Mouse (Mus musculus): ENCODE data around the gene Snrnp70. TPM values are rescaled to one million over a fixed set of nuclear protein-coding genes. Genes with fewer than 3 reads are reported as not detected.

Gene Snrnp70
- total RNA-seq, 1 experiment from 2014 or later: 502 TPM

Other genes with a start within 250 kb of the Snrnp70 start
- 33.4 and 38.5 TPM in 2 replicates for gene Pih1d1, start 241.4 kb downstream of the Snrnp70 start, total RNA-seq (2017)
- 38.3 and 39.7 TPM in 2 replicates for gene Aldh16a1, start 241.2 kb downstream of the Snrnp70 start, total RNA-seq (2017)
- not detected in 2 replicates for gene Slc17a7, start 231.8 kb downstream of the Snrnp70 start, total RNA-seq (2017)
- not detected in 2 replicates for gene Gfy, start 216.2 kb downstream of the Snrnp70 start, total RNA-seq (2017)
- gene Pth2, start 214.7 kb downstream of the Snrnp70 start, total RNA-seq (2017): not detected in 2 replicates
- gene Ccdc155, start 190.8 kb downstream of the Snrnp70 start, total RNA-seq (2017): 0.25 and 0.35 TPM in 2 replicates
- 1.6 and 2.8 TPM in 2 replicates for gene Dkkl1, start 183.6 kb downstream of the Snrnp70 start, total RNA-seq (2017)
- not detected in 2 replicates for gene Tead2, start 180.0 kb downstream of the Snrnp70 start, total RNA-seq (2017)
- gene Cd37, start 156.6 kb downstream of the Snrnp70 start, total RNA-seq (2017): 602 and 650 TPM in 2 replicates
- 0.12 TPM in 1 of 2 replicates, not detected in the other for gene Slc6a16, start 154.7 kb downstream of the Snrnp70 start, total RNA-seq (2017)
- gene Slc6a21, start 118.2 kb downstream of the Snrnp70 start, total RNA-seq (2017): not detected in 2 replicates
- 2.6 and 5.2 TPM in 2 replicates for gene Trpm4, start 62.0 kb downstream of the Snrnp70 start, total RNA-seq (2017)
- gene Hrc, start 60.5 kb downstream of the Snrnp70 start, total RNA-seq (2017): not detected in 2 replicates
- gene Ppfia3, start 28.7 kb downstream of the Snrnp70 start, total RNA-seq (2017): not detected in 2 replicates
- gene Lin7b, start 25.2 kb downstream of the Snrnp70 start, total RNA-seq (2017): 0.70 TPM in 1 of 2 replicates, not detected in the other
- not detected in 2 replicates for gene Kcna7, start 9.9 kb upstream of the Snrnp70 start, total RNA-seq (2017)
- gene Ntf5, start 18.0 kb upstream of the Snrnp70 start, total RNA-seq (2017): not detected in 2 replicates
- gene Lhb, start 25.1 kb upstream of the Snrnp70 start, total RNA-seq (2017): not detected in 2 replicates
- gene Gys1, start 39.1 kb upstream of the Snrnp70 start, total RNA-seq (2017): 9.9 and 14.6 TPM in 2 replicates
- 37.8 and 44.6 TPM in 2 replicates for gene Ruvbl2, start 42.4 kb upstream of the Snrnp70 start, total RNA-seq (2017)
- gene Ftl1, start 64.1 kb upstream of the Snrnp70 start, total RNA-seq (2017): 1,339 and 1,541 TPM in 2 replicates
- gene Bax, start 71.2 kb upstream of the Snrnp70 start, total RNA-seq (2017): 31.1 and 37.9 TPM in 2 replicates
- not detected in 2 replicates for gene Tulp2, start 86.1 kb upstream of the Snrnp70 start, total RNA-seq (2017)
- not detected in 2 replicates for gene Gm45808, start 91.1 kb upstream of the Snrnp70 start, total RNA-seq (2017)
- gene Dhdh, start 93.1 kb upstream of the Snrnp70 start, total RNA-seq (2017): 3.1 and 3.7 TPM in 2 replicates
- gene Nucb1, start 114.7 kb upstream of the Snrnp70 start, total RNA-seq (2017): 90.4 and 101 TPM in 2 replicates
- 288 and 364 TPM in 2 replicates for gene Ppp1r15a, start 130.5 kb upstream of the Snrnp70 start, total RNA-seq (2017)
- gene Plekha4, start 130.6 kb upstream of the Snrnp70 start, total RNA-seq (2017): 1.3 and 1.6 TPM in 2 replicates
- gene Hsd17b14, start 159.2 kb upstream of the Snrnp70 start, total RNA-seq (2017): 0.37 TPM in 1 of 2 replicates, not detected in the other
- gene Bcat2, start 174.4 kb upstream of the Snrnp70 start, total RNA-seq (2017): 14.9 and 17.3 TPM in 2 replicates
- gene Fgf21, start 219.7 kb upstream of the Snrnp70 start, total RNA-seq (2017): not detected in 2 replicates
- gene Fut1, start 221.5 kb upstream of the Snrnp70 start, total RNA-seq (2017): not detected in 2 replicates
- not detected in 2 replicates for gene Izumo1, start 226.1 kb upstream of the Snrnp70 start, total RNA-seq (2017)
- gene Rasip1, start 231.7 kb upstream of the Snrnp70 start, total RNA-seq (2017): 2.4 and 2.8 TPM in 2 replicates
- 1.0 TPM in 1 of 2 replicates, not detected in the other for gene Mamstr, start 244.2 kb upstream of the Snrnp70 start, total RNA-seq (2017)

All from neutrophil, adult 5-6 weeks (primary cell).